27 mouse cellular contexts compared by ENCODE assay signal in genomic region chr6:17203302-17203701, GRCm38 (mm10).
"Had no signal": no experiment of that assay in that cellular context is flagged by ENCODE, and none has a peak within 500 bp of the region (broad histone marks: within the 10 kb centered on the region; RNA-seq: fewer than 3 reads in every experiment).

No protein-coding gene starts in this region.

- H3K4me2 ChIP-seq: embryonic facial prominence, embryonic 12.5 days; embryonic facial prominence, embryonic 13.5 days; forebrain, embryonic 12.5 days; forebrain, embryonic 13.5 days; forebrain, embryonic 15.5 days had no signal

- ATAC-seq: forebrain, embryonic 15.5 days had no signal

- H3K9ac ChIP-seq: embryonic facial prominence, embryonic 12.5 days; embryonic facial prominence, embryonic 13.5 days; forebrain, embryonic 12.5 days; forebrain, embryonic 13.5 days; forebrain, embryonic 15.5 days; forebrain, postnatal 0 days had no signal

- DNase-seq: cerebellum, adult 18-20 months; cerebellum, adult 2 months; cerebellum, adult 8-10 months; cerebellum, adult 9-10 months; cerebellum, adult 9-11 months; cerebellum, postnatal 10 days; cerebellum, postnatal 14 days; cerebellum, postnatal 25 days; cerebellum, postnatal 36 days; embryo, embryonic 11 days; forebrain, postnatal 0 days; gastrocnemius, adult 2 months; gastrocnemius, postnatal 10 days; gastrocnemius, postnatal 14 days; gastrocnemius, postnatal 25 days; gastrocnemius, postnatal 36 days; heart, adult 11 months; heart, adult 18-20 months; heart, adult 2 months had no signal

- H3K4me3 ChIP-seq: embryonic facial prominence, embryonic 12.5 days; embryonic facial prominence, embryonic 13.5 days; erythroblast, embryonic 14.5 days; forebrain, embryonic 10.5 days; forebrain, embryonic 12.5 days; forebrain, embryonic 13.5 days; forebrain, embryonic 15.5 days; gastrocnemius, adult 2 months; heart, adult 2 months; heart, embryonic 10.5 days had no signal

- H3K4me1 ChIP-seq: embryonic facial prominence, embryonic 12.5 days; heart, embryonic 10.5 days had no signal

- H3K27me3 ChIP-seq: embryonic facial prominence, embryonic 12.5 days; forebrain, embryonic 15.5 days had no signal

- H3K9me3 ChIP-seq: embryonic facial prominence, embryonic 12.5 days; embryonic facial prominence, embryonic 13.5 days; forebrain, embryonic 10.5 days; forebrain, embryonic 12.5 days; forebrain, embryonic 13.5 days; forebrain, embryonic 15.5 days; heart, embryonic 10.5 days had no signal

- H3K27ac ChIP-seq: embryonic facial prominence, embryonic 12.5 days; embryonic facial prominence, embryonic 13.5 days; forebrain, embryonic 10.5 days; forebrain, embryonic 12.5 days; forebrain, embryonic 13.5 days; forebrain, embryonic 15.5 days; gastrocnemius, adult 2 months; heart, adult 2 months; heart, embryonic 10.5 days had no signal

- H3K36me3 ChIP-seq: embryonic facial prominence, embryonic 12.5 days; embryonic facial prominence, embryonic 13.5 days; forebrain, embryonic 10.5 days; forebrain, embryonic 12.5 days; forebrain, embryonic 15.5 days; heart, embryonic 10.5 days had no signal
